Comparison of ENCODE assay signal across 29 mouse cellular contexts in genomic region chr11:68075331-68075730, GRCm38 (mm10).
DNase-seq lines count a peak whose midpoint lies in the region; ATAC-seq and TF ChIP-seq lines count a peak whose summit lies in the region.
"Had no signal": no experiment of that assay in that cellular context is flagged by ENCODE, and none has a peak within 500 bp of the region (broad histone marks: within the 10 kb centered on the region; RNA-seq: fewer than 3 reads in every experiment).

No protein-coding gene starts in this region.

- H3K4me1 ChIP-seq in intestine, embryonic 16.5 days (ENCODE audit: control insufficient read depth, insufficient read depth, low read length): peaks cover 18% of the 10 kb centered on the region; the same call in 1 of the 2 replicates
- peaks cover 11% of the 10 kb centered on the region for H3K4me1 ChIP-seq in intestine, embryonic 15.5 days (replicated peaks)
- H3K4me1 ChIP-seq in midbrain, embryonic 11.5 days (ENCODE audit: control insufficient read depth, insufficient read depth, low read length): peaks cover 5% of the 10 kb centered on the region; the same call in 1 of the 2 replicates
- peaks cover 19% of the 10 kb centered on the region for H3K4me1 ChIP-seq in midbrain, embryonic 10.5 days
- peaks cover 25% of the 10 kb centered on the region for H3K4me1 ChIP-seq in stomach, embryonic 16.5 days (ENCODE audit: control insufficient read depth, insufficient read depth, low read length)

- H3K27me3 ChIP-seq in intestine, embryonic 16.5 days (replicated peaks; ENCODE audit: control insufficient read depth, insufficient read depth, low read length): no peaks in the 10 kb centered on the region
- H3K27me3 ChIP-seq in intestine, embryonic 15.5 days (replicated peaks): no peaks in the 10 kb centered on the region
- H3K27me3 ChIP-seq in midbrain, embryonic 11.5 days (ENCODE audit: control insufficient read depth, insufficient read depth, low read length): no peaks in the 10 kb centered on the region
- H3K27me3 ChIP-seq in midbrain, embryonic 10.5 days (ENCODE audit: low read depth, poor library complexity, severe bottlenecking): no peaks in the 10 kb centered on the region
- H3K27me3 ChIP-seq in myocyte (ENCODE audit: control insufficient read depth, insufficient read depth, insufficient read length): no peaks in the 10 kb centered on the region
- no peaks in the 10 kb centered on the region for H3K27me3 ChIP-seq in stomach, embryonic 16.5 days (ENCODE audit: control insufficient read depth, insufficient read depth, low read length)
- H3K27me3 ChIP-seq: CH12.LX; forebrain, embryonic 12.5 days; Patski had no signal

- H3K36me3 ChIP-seq in intestine, embryonic 16.5 days (ENCODE audit: control insufficient read depth, insufficient read depth, low read length): no peaks in the 10 kb centered on the region
- no peaks in the 10 kb centered on the region for H3K36me3 ChIP-seq in intestine, embryonic 15.5 days
- H3K36me3 ChIP-seq in midbrain, embryonic 11.5 days (ENCODE audit: control insufficient read depth, insufficient read depth, low read length): no peaks in the 10 kb centered on the region
- H3K36me3 ChIP-seq in midbrain, embryonic 10.5 days: no peaks in the 10 kb centered on the region
- no peaks in the 10 kb centered on the region for H3K36me3 ChIP-seq in myocyte (ENCODE audit: control insufficient read depth, insufficient read depth)
- H3K36me3 ChIP-seq in stomach, embryonic 16.5 days (ENCODE audit: control insufficient read depth, insufficient read depth, low read length): no peaks in the 10 kb centered on the region
- H3K36me3 ChIP-seq: embryonic facial prominence, embryonic 13.5 days; embryonic facial prominence, embryonic 15.5 days; forebrain, embryonic 10.5 days; forebrain, embryonic 12.5 days had no signal

- H3ac ChIP-seq in myocyte (ENCODE audit: control insufficient read depth, insufficient read length): no peak overlapping the region

- H3K9ac ChIP-seq in intestine, embryonic 16.5 days (ENCODE audit: low read depth, low read length): no peak overlapping the region
- no peak overlapping the region for H3K9ac ChIP-seq in intestine, embryonic 15.5 days
- H3K9ac ChIP-seq in midbrain, embryonic 11.5 days (ENCODE audit: low read length): no peak overlapping the region
- no peak overlapping the region for H3K9ac ChIP-seq in stomach, embryonic 16.5 days (ENCODE audit: low read length)
- H3K9ac ChIP-seq: embryonic facial prominence, embryonic 13.5 days; embryonic facial prominence, embryonic 15.5 days; forebrain, embryonic 12.5 days had no signal

- no peak for ATAC-seq in intestine, embryonic 16.5 days
- ATAC-seq in intestine, embryonic 15.5 days: no peak
- ATAC-seq in midbrain, embryonic 11.5 days (ENCODE audit: low FRiP score): no peak
- no peak for ATAC-seq in stomach, embryonic 16.5 days (ENCODE audit: insufficient read depth, low FRiP score)
- ATAC-seq: CD4-positive, CD25-positive, alpha-beta regulatory T cell, adult 4 months; forebrain, embryonic 14.5 days; Patski had no signal

- 76% methylated on average over 2 of the region's 2 CpGs for WGBS in intestine, embryonic 16.5 days
- 70% methylated on average over 2 of the region's 2 CpGs for WGBS in intestine, embryonic 15.5 days
- WGBS in midbrain, embryonic 11.5 days: 69% methylated on average over 2 of the region's 2 CpGs
- 73% methylated on average over 2 of the region's 2 CpGs for WGBS in midbrain, embryonic 10.5 days
- 85% methylated on average over 2 of the region's 2 CpGs for WGBS in stomach, embryonic 16.5 days

- peak; percentile 47 for DNase-seq in midbrain, embryonic 11.5 days (ENCODE audit: low spot score, missing footprints)
- DNase-seq in midbrain, embryonic 10.5 days (ENCODE audit: low spot score): no peak
- DNase-seq in left cerebral cortex, adult 18-20 months (ENCODE audit: low spot score in 2 of 2): no peak
- no peak for DNase-seq in spleen, adult 18-20 months
- DNase-seq: adrenal gland, adult 2 months; adrenal gland, postnatal 10 days; adrenal gland, postnatal 25 days; B cell, adult 2 months; cerebellum, adult 11 months; cerebellum, adult 18-20 months; cerebellum, adult 8-10 months; cerebellum, adult 9-11 months; cerebellum, postnatal 14 days; cerebellum, postnatal 36 days; embryo, embryonic 11 days had no signal

- no peak for TF ChIP-seq POLR2A in myocyte (IDR thresholded peaks at IDR 0.05; ENCODE audit: insufficient read length, low read depth)

- 0 out of 2 replicates have a peak overlapping the region, but pooled peaks have one; percentile 21 for H3K27ac ChIP-seq in intestine, embryonic 16.5 days (ENCODE audit: low read length)
- H3K27ac ChIP-seq in intestine, embryonic 15.5 days: no peak overlapping the region
- no peak overlapping the region for H3K27ac ChIP-seq in midbrain, embryonic 11.5 days (ENCODE audit: low read depth, low read length)
- no peak overlapping the region for H3K27ac ChIP-seq in midbrain, embryonic 10.5 days (replicated peaks)
- H3K27ac ChIP-seq in stomach, embryonic 16.5 days (ENCODE audit: low read length): peak overlapping the region; percentile 5; the same call in 1 of the 2 replicates
- H3K27ac ChIP-seq: embryonic facial prominence, embryonic 13.5 days; embryonic facial prominence, embryonic 15.5 days; forebrain, embryonic 10.5 days; forebrain, embryonic 12.5 days had no signal

- H3K4me3 ChIP-seq in intestine, embryonic 16.5 days (ENCODE audit: low read length): no peak overlapping the region
- no peak overlapping the region for H3K4me3 ChIP-seq in intestine, embryonic 15.5 days (replicated peaks)
- no peak overlapping the region for H3K4me3 ChIP-seq in midbrain, embryonic 11.5 days (ENCODE audit: low read depth, low read length)
- no peak overlapping the region for H3K4me3 ChIP-seq in midbrain, embryonic 10.5 days
- H3K4me3 ChIP-seq in myocyte: no peak overlapping the region
- no peak overlapping the region for H3K4me3 ChIP-seq in stomach, embryonic 16.5 days (replicated peaks; ENCODE audit: low read length)
- H3K4me3 ChIP-seq: embryonic facial prominence, embryonic 13.5 days; embryonic facial prominence, embryonic 15.5 days; erythroblast, embryonic 14.5 days; forebrain, embryonic 10.5 days; forebrain, embryonic 12.5 days had no signal

- no peaks in the 10 kb centered on the region for H3K79me2 ChIP-seq in myocyte (ENCODE audit: control insufficient read depth, insufficient read depth)

- no peak overlapping the region for H3K4me2 ChIP-seq in intestine, embryonic 16.5 days (ENCODE audit: low read depth, low read length)
- no peak overlapping the region for H3K4me2 ChIP-seq in intestine, embryonic 15.5 days (replicated peaks)
- H3K4me2 ChIP-seq in midbrain, embryonic 11.5 days: no peak overlapping the region
- peak overlapping the region; percentile 65 for H3K4me2 ChIP-seq in myocyte (ENCODE audit: low read depth)
- no peak overlapping the region for H3K4me2 ChIP-seq in stomach, embryonic 16.5 days (ENCODE audit: low read depth, low read length)
- H3K4me2 ChIP-seq: embryonic facial prominence, embryonic 13.5 days; embryonic facial prominence, embryonic 15.5 days; forebrain, embryonic 12.5 days had no signal

- no peaks in the 10 kb centered on the region for H3K9me3 ChIP-seq in intestine, embryonic 16.5 days (ENCODE audit: control insufficient read depth, low read length)
- H3K9me3 ChIP-seq in intestine, embryonic 15.5 days: no peaks in the 10 kb centered on the region
- H3K9me3 ChIP-seq in midbrain, embryonic 11.5 days (ENCODE audit: control insufficient read depth, low read length): no peaks in the 10 kb centered on the region
- H3K9me3 ChIP-seq in midbrain, embryonic 10.5 days (replicated peaks): no peaks in the 10 kb centered on the region
- no peaks in the 10 kb centered on the region for H3K9me3 ChIP-seq in stomach, embryonic 16.5 days (replicated peaks; ENCODE audit: control insufficient read depth, low read length)
- H3K9me3 ChIP-seq: embryonic facial prominence, embryonic 13.5 days; embryonic facial prominence, embryonic 15.5 days; forebrain, embryonic 10.5 days; forebrain, embryonic 12.5 days; G1E had no signal

TF ChIP-seq in myocyte, 11 proteins besides CTCF, POLR2A, EP300 and RAD21:
- TF ChIP-seq TCF3 (IDR thresholded peaks at IDR 0.05; ENCODE audit: insufficient read length, low read depth) (no peak), MYOD1 (IDR thresholded peaks at IDR 0.05; ENCODE audit: control insufficient read depth in 1 of 3, insufficient read length in 2 of 3, low read depth in 2 of 3) (no peak), SRF (IDR thresholded peaks at IDR 0.05; ENCODE audit: control insufficient read depth, insufficient read length, low read depth) (no peak), E2F4 (IDR thresholded peaks at IDR 0.05; ENCODE audit: insufficient read depth) (no peak), CEBPB (IDR thresholded peaks at IDR 0.05; ENCODE audit: insufficient read depth, poor library complexity, severe bottlenecking) (no peak), REST (IDR thresholded peaks at IDR 0.05; ENCODE audit: insufficient read depth, insufficient read length) (no peak), USF1 (IDR thresholded peaks at IDR 0.05; ENCODE audit: low read depth) (no peak), MYOG (IDR thresholded peaks at IDR 0.05; ENCODE audit: control insufficient read depth in 1 of 3, insufficient read depth in 1 of 3, insufficient read length in 2 of 3, low read depth in 2 of 3) (no peak), POLR2AphosphoS2 (IDR thresholded peaks at IDR 0.05; ENCODE audit: insufficient read length, low read depth) (no peak), MAX (IDR thresholded peaks at IDR 0.05; ENCODE audit: low read depth) (no peak), TCF12 (IDR thresholded peaks at IDR 0.05; ENCODE audit: insufficient read depth, poor library complexity, severe bottlenecking) (no peak)
TF ChIP-seq in myocyte: peak in this region for 0.

Comparison
In these comparisons a context has a peak if more than half of its experiments do, and no peak if none do; other contexts are left out.
1. H3K27ac ChIP-seq: peak in intestine, embryonic 16.5 days (single experiment) and stomach, embryonic 16.5 days (single experiment); none in intestine, embryonic 15.5 days (single experiment), midbrain, embryonic 11.5 days (single experiment) and midbrain, embryonic 10.5 days (single experiment).